Mouse (Mus musculus) embryonic fibroblast, embryonic 13.5 days (primary cell): ENCODE measurements around the gene Dgkg. TPM values are rescaled to one million over a fixed set of nuclear protein-coding genes. Genes with fewer than 3 reads are reported as not detected.

Experiments used
- H3K27ac ChIP-seq: 2 replicates; pipeline ENCODE4 v1.5.1; 2012; ENCODE audit warnings: low read length, control low read depth, inconsistent platforms; ENCODE audit not compliant: insufficient read depth
- H3K4me1 ChIP-seq: 2 replicates; pipeline ENCODE4 v1.6.1; 2011; ENCODE audit warnings: low read length; ENCODE audit not compliant: control insufficient read depth, insufficient read depth
- H3K4me3 ChIP-seq: 2 replicates; pipeline ENCODE4 v1.5.1; 2011; ENCODE audit warnings: mild to moderate bottlenecking, control low read depth, low read length; ENCODE audit not compliant: insufficient read depth
- CTCF ChIP-seq: IDR thresholded peaks from 2 replicates; pipeline ENCODE4 v1.5.1; 2011; ENCODE audit warnings: mild to moderate bottlenecking, control low read depth, low read length, moderate library complexity, borderline replicate concordance; ENCODE audit not compliant: insufficient read depth
- POLR2A ChIP-seq: IDR thresholded peaks from 2 replicates; pipeline ENCODE4 v1.6.1; 2011; ENCODE audit warnings: low read depth, mild to moderate bottlenecking, control low read depth, low read length, moderate library complexity
- polyA plus RNA-seq: library from polyadenylated mRNA; stranded (reverse); fragments of >200 nt; gene quantifications from 2 replicates; pipeline ENCODE4 v1.2.4, GENCODE M21; 2011; ENCODE audit warnings: low read depth; ENCODE audit not compliant: missing spikeins, insufficient read length

The Dgkg gene
- polyA plus RNA-seq, 1 experiment = 0.32 TPM

GRCm38 (mm10) chr16:22606989-22607388 lies 50.0 kb downstream of the Dgkg start:
- TF ChIP-seq CTCF (no peak), POLR2A (no peak)
- H3K27ac ChIP-seq = no peak overlapping the region
- H3K4me1 ChIP-seq = no peaks in the 10 kb centered on the region
- no peak overlapping the region for H3K4me3 ChIP-seq

GRCm38 (mm10) chr16:22602399-22602798 lies 54.6 kb downstream of the Dgkg start:
- no peak overlapping the region for H3K27ac ChIP-seq
- no peak overlapping the region for H3K4me3 ChIP-seq
- TF ChIP-seq CTCF (no peak), POLR2A (no peak)
- H3K4me1 ChIP-seq = no peaks in the 10 kb centered on the region

GRCm38 (mm10) chr16:22601756-22602155 lies 55.3 kb downstream of the Dgkg start:
- Histone ChIP-seq H3K4me1 (no peaks in the 10 kb centered on the region), H3K4me3 (no peak overlapping the region), H3K27ac (no peak overlapping the region)
- TF ChIP-seq POLR2A (no peak), CTCF (no peak)

GRCm38 (mm10) chr16:22600108-22600699 lies 56.8 kb downstream of the Dgkg start:
- TF ChIP-seq POLR2A (no peak), CTCF (no peak)
- Histone ChIP-seq H3K4me1 (no peaks in the 10 kb centered on the region), H3K4me3 (no peak overlapping the region), H3K27ac (no peak overlapping the region)

- Histone ChIP-seq H3K27ac (no peak overlapping the region), H3K4me3 (no peak overlapping the region), H3K4me1 (no peaks in the 10 kb centered on the region)
- no peak for TF ChIP-seq POLR2A
- TF ChIP-seq CTCF = no peak
Measured at GRCm38 (mm10) chr16:22598741-22599140, 58.3 kb downstream of the Dgkg start.

- no peak overlapping the region for H3K27ac ChIP-seq
- H3K4me1 ChIP-seq = no peaks in the 10 kb centered on the region
- H3K4me3 ChIP-seq = no peak overlapping the region
- no peak for TF ChIP-seq POLR2A
- TF ChIP-seq CTCF = no peak
Measured at GRCm38 (mm10) chr16:22596394-22596793, 60.6 kb downstream of the Dgkg start.

- H3K4me1 ChIP-seq = no peaks in the 10 kb centered on the region
- TF ChIP-seq POLR2A = no peak
- TF ChIP-seq CTCF = no peak
- H3K27ac ChIP-seq = no peak overlapping the region
- H3K4me3 ChIP-seq = no peak overlapping the region
Measured at GRCm38 (mm10) chr16:22593907-22594306, 63.1 kb downstream of the Dgkg start.

- no peak overlapping the region for H3K27ac ChIP-seq
- H3K4me1 ChIP-seq = no peaks in the 10 kb centered on the region
- H3K4me3 ChIP-seq = no peak overlapping the region
- no peak for TF ChIP-seq CTCF
- TF ChIP-seq POLR2A = no peak
Measured at GRCm38 (mm10) chr16:22589619-22590018, 67.4 kb downstream of the Dgkg start.

- no peak for TF ChIP-seq POLR2A
- no peak for TF ChIP-seq CTCF
- Histone ChIP-seq H3K4me1 (no peaks in the 10 kb centered on the region), H3K4me3 (no peak overlapping the region), H3K27ac (no peak overlapping the region)
Measured at GRCm38 (mm10) chr16:22586151-22586836, 70.7 kb downstream of the Dgkg start.

- TF ChIP-seq POLR2A = no peak
- no peak for TF ChIP-seq CTCF
Measured at GRCm38 (mm10) chr16:22585523-22585922, 71.5 kb downstream of the Dgkg start.

More at GRCm38 (mm10) chr16:22585523-22585922, 71.5 kb downstream of the Dgkg start:
- Histone ChIP-seq H3K27ac (no peak overlapping the region), H3K4me1 (no peaks in the 10 kb centered on the region), H3K4me3 (no peak overlapping the region)
